Mouse (Mus musculus) stomach, embryonic 14.5 days (tissue): ENCODE results near the gene Cr2. TPM values are rescaled to one million over a fixed set of nuclear protein-coding genes. Genes with fewer than 3 reads are reported as not detected.

Experiments
- polyA plus RNA-seq: library from polyadenylated mRNA; unstranded; fragments of >200 nt; fragmentation: Nextera tagmentation; extraction: Ambion mirVana; gene quantifications from 2 replicates; pipeline ENCODE4 v1.2.1, GENCODE M21; 2014

Gene Cr2
- polyA plus RNA-seq, 1 experiment from 2014 or later, result 0.07 TPM

Other genes starting within 250 kb of the Cr2 start
- gene Cd34, start 237.9 kb downstream of the Cr2 start, polyA plus RNA-seq, result 70.6 and 74.9 TPM in 2 replicates
- 1.9 and 2.2 TPM in 2 replicates for gene Cd46, start 84.5 kb downstream of the Cr2 start, polyA plus RNA-seq
- 71.6 and 78.2 TPM in 2 replicates for gene Cr1l, start 45.1 kb downstream of the Cr2 start, polyA plus RNA-seq